Mouse (Mus musculus) erythroblast, embryonic 14.5 days (primary cell): ENCODE measurements around the gene Acd. TPM values are rescaled to one million over a fixed set of nuclear protein-coding genes. Genes with fewer than 3 reads are reported as not detected.

ENCODE experiments used
- H3K27me3 ChIP-seq: 2 replicates; pipeline ENCODE4 v1.6.1; 2012; ENCODE audit warnings: inconsistent platforms; ENCODE audit not compliant: control insufficient read depth
- H3K36me3 ChIP-seq: 2 replicates; pipeline ENCODE4 v1.6.1; 2012; ENCODE audit warnings: mild to moderate bottlenecking, inconsistent platforms; ENCODE audit not compliant: control insufficient read depth
- H3K4me1 ChIP-seq: 2 replicates; pipeline ENCODE4 v1.6.1; 2012; ENCODE audit warnings: inconsistent platforms; ENCODE audit not compliant: control insufficient read depth
- H3K4me3 ChIP-seq: replicated peaks from 2 replicates; pipeline ENCODE3; 2012; ENCODE audit warnings: moderate library complexity, mild to moderate bottlenecking, inconsistent platforms
- H3K9me3 ChIP-seq: 2 replicates; pipeline ENCODE4 v1.6.1; 2012; ENCODE audit warnings: low read length, inconsistent platforms, mixed read lengths; ENCODE audit not compliant: control insufficient read depth
- GATA1 ChIP-seq: IDR thresholded peaks from 2 replicates; pipeline ENCODE4 v1.6.1; 2012; ENCODE audit warnings: low read length, inconsistent platforms, mixed read lengths
- TAL1 ChIP-seq: IDR thresholded peaks from 3 replicates; pipeline ENCODE4 v1.6.1; 2012; ENCODE audit warnings: low read length, inconsistent platforms, mixed read lengths
- polyA plus RNA-seq: library from polyadenylated mRNA; stranded (reverse); fragments of >175 nt; gene quantifications from 2 replicates; pipeline ENCODE4 v1.2.3, GENCODE M21; 2012

The Acd gene
- polyA plus RNA-seq, 1 experiment, result 3.8 TPM

GRCm38 (mm10) chr8:105694051-105694799 lies 6.7 kb downstream of the Acd start:
- Histone ChIP-seq H3K9me3 (no peaks in the 10 kb centered on the region), H3K27me3 (peaks cover 16% of the 10 kb centered on the region), H3K4me1 (peaks cover 37% of the 10 kb centered on the region), H3K4me3 (peak overlapping the region; percentile 33), H3K36me3 (peaks cover 43% of the 10 kb centered on the region)
- TF ChIP-seq TAL1, result no peak
- no peak for TF ChIP-seq GATA1

GRCm38 (mm10) chr8:105693648-105694047 lies 7.3 kb downstream of the Acd start:
- H3K27me3 ChIP-seq, result peaks cover 17% of the 10 kb centered on the region
- H3K4me1 ChIP-seq, result peaks cover 37% of the 10 kb centered on the region
- peak overlapping the region; percentile 33 for H3K4me3 ChIP-seq
- peaks cover 40% of the 10 kb centered on the region for H3K36me3 ChIP-seq
- H3K9me3 ChIP-seq, result no peaks in the 10 kb centered on the region
- TF ChIP-seq TAL1 (no peak), GATA1 (no peak)

DNA sequence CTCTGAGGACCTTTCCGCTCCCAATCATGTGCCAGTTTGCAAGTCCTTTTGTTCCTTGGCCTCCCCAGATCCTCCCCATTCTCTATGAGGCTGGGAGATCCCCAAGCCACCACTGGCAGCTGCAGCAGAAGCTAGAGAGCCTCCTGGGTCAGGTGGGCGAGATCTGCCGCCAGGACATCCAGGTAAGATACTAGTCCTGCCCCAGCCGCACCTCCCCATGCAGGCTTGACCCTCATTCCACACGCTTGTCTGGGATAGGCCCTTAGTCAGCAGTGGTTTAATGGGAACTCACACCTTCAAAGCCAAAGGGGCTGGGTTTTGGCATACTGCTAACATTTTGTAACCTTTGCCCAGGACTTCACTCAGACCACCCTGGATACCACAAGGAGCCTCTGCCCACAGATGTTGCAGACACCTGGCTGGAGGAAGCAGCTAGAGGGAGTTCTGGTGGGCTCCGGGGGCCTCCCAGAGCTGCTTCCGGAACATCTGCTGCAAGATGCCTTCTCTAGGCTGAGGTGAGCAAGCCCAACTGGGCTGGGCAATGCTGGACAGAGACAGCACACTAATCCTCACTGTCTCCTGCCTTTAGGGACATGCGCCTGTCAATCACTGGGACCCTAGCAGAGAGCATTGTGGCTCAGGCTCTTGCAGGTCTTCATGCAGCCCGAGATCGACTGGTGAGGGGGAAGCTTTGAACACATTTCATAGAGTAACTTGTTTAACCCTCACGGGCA lies 8.3 kb downstream of the Acd start:
- H3K27me3 ChIP-seq, result peaks cover 17% of the 10 kb centered on the region
- peaks cover 29% of the 10 kb centered on the region for H3K36me3 ChIP-seq
- peaks cover 42% of the 10 kb centered on the region for H3K4me1 ChIP-seq
- no peaks in the 10 kb centered on the region for H3K9me3 ChIP-seq
- no peak overlapping the region for H3K4me3 ChIP-seq
- TF ChIP-seq GATA1 (no peak), TAL1 (no peak)

DNA sequence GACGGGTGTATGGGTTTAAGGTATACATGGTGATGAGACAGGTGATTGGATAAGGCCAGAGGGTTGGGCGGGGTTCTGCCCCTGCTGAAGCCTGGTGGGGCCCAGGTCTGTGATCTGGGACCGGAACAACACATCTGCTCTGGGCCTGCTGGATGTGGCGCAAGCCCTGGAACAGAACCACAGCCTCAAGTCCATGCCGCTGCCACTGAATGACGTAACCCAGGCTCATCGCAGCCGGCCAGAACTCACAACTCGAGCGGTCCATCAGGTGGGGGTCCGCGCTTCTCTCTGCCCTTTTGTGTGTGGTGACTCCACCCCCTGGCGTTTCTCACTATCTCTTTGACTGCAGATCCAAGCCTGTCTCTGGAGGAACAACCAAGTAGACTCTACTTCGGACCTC lies 9.9 kb downstream of the Acd start:
- TF ChIP-seq GATA1 (no peak), TAL1 (no peak)
- no peak overlapping the region for H3K4me3 ChIP-seq
- peaks cover 17% of the 10 kb centered on the region for H3K27me3 ChIP-seq
- H3K9me3 ChIP-seq, result no peaks in the 10 kb centered on the region
- H3K36me3 ChIP-seq, result peaks cover 17% of the 10 kb centered on the region
- peaks cover 28% of the 10 kb centered on the region for H3K4me1 ChIP-seq

- Histone ChIP-seq H3K27me3 (peaks cover 17% of the 10 kb centered on the region), H3K9me3 (no peaks in the 10 kb centered on the region), H3K36me3 (peaks cover 11% of the 10 kb centered on the region), H3K4me1 (peaks cover 30% of the 10 kb centered on the region), H3K4me3 (no peak overlapping the region)
- TF ChIP-seq TAL1, result no peak
- no peak for TF ChIP-seq GATA1
Measured at GRCm38 (mm10) chr8:105689983-105690360, 10.9 kb downstream of the Acd start.

DNA sequence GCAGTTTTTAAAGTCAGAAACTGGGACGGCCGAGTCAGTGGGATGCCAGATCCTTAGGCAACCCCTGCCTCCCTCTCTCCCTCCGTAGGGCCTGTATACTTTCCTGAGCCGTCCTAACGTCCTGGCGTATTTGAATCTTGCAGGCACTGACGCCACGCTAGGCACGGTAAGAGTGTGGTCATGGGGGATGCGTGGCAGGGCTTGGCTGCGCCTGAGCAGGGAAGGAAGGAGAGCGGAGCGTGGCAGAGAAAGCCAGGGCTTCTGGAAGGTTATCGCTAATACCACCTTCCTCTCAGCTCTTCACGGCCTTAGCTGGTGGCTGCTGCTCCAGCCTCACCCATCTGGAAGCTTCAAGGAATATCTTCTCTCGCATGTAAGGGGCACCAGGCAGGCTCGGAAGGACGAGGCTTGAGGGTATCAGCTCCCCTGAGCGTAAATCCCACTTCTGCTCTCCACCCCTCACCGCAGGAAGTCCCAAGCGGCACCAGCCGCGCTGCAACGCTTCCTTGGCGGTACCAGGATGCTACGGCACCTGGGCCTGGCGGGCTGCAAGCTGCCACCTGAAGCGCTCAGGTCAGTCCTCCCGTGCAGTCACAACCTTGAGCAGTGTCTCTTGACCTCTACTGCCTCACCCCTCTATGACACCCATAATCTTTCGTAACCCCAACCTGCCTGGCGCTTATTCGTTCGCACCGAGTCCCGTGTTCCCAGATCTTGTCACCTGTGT lies 11.5 kb downstream of the Acd start:
- no peaks in the 10 kb centered on the region for H3K9me3 ChIP-seq

DNA sequence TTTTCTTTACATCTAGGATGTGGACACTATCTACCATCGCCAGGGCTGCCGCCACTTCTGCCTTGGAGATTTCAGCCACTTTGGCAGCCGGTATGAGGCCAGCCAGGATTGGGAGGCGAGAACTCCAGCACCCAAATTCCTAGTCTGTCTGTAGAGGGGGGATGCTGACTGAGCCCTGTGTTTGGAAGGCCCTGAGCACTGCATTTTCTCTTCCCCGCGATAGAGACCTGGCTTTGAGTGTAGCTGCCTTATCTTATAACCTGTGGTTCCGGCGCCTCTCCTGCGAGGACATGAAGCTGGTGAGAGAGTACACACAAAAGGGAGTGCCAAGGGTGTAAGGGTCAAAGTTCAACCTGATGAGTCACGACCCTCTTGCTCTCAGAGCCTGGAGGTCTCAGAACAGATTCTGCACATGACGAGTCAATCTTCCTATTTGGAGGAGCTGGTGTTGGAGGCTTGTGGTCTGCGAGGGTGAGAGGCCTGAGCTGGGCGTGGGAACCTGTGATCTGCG lies 12.6 kb downstream of the Acd start:
- Histone ChIP-seq H3K36me3 (peaks cover 19% of the 10 kb centered on the region), H3K9me3 (no peaks in the 10 kb centered on the region), H3K4me1 (peaks cover 16% of the 10 kb centered on the region), H3K4me3 (no peak overlapping the region), H3K27me3 (peaks cover 5% of the 10 kb centered on the region; the same call in 1 of the 2 replicates)
- TF ChIP-seq TAL1 (no peak), GATA1 (no peak)

More for the DNA sequence above, 11.5 kb downstream of the Acd start:
- peaks cover 13% of the 10 kb centered on the region for H3K27me3 ChIP-seq
- H3K36me3 ChIP-seq, result peaks cover 8% of the 10 kb centered on the region
- H3K4me3 ChIP-seq, result no peak overlapping the region
- peaks cover 27% of the 10 kb centered on the region for H3K4me1 ChIP-seq
- TF ChIP-seq TAL1 (no peak), GATA1 (no peak)

DNA sequence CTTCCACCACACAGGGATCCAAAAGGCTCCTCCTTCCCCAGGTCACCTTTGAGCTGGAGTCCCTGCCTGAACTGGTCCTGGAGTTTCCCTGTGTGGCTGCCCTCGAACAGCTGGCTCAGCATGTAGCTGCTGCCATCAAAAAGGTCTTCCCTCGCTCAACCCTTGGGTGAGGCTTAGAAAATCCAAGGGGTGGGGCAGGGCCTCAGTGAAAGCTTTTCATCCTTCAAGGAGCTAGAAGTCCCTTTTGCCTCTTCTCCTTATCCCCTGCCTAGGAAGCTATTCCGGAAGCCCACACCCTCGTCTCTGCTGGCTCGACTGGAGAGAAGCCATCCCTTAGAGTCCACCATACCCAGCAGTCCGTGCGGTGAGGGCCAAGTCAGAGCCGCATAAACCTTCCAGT lies 13.4 kb downstream of the Acd start:
- Histone ChIP-seq H3K36me3 (peaks cover 27% of the 10 kb centered on the region), H3K4me1 (peaks cover 16% of the 10 kb centered on the region), H3K27me3 (peaks cover 5% of the 10 kb centered on the region; the same call in 1 of the 2 replicates), H3K9me3 (no peaks in the 10 kb centered on the region), H3K4me3 (no peak overlapping the region)
- no peak for TF ChIP-seq GATA1
- TF ChIP-seq TAL1, result no peak

- peaks cover 5% of the 10 kb centered on the region; the same call in 1 of the 2 replicates for H3K27me3 ChIP-seq
- no peak overlapping the region for H3K4me3 ChIP-seq
- TF ChIP-seq GATA1, result no peak
- no peak for TF ChIP-seq TAL1
- H3K4me1 ChIP-seq, result peaks cover 16% of the 10 kb centered on the region
- H3K36me3 ChIP-seq, result peaks cover 36% of the 10 kb centered on the region
- no peaks in the 10 kb centered on the region for H3K9me3 ChIP-seq
Measured at GRCm38 (mm10) chr8:105686551-105686950, 14.4 kb downstream of the Acd start.
